Mouse (Mus musculus): ENCODE results near the gene En2. TPM values are rescaled to one million over a fixed set of nuclear protein-coding genes. Genes with fewer than 3 reads are reported as not detected.

Gene En2
- polyA plus RNA-seq, 1 experiment from 2014 or later: 2.9 TPM

- WGBS: 10% methylated on average over 3 of the region's 3 CpGs
- Histone ChIP-seq H3K9me3 (ENCODE audit: control insufficient read depth, low read length) (no peaks in the 10 kb centered on the region), H3K27me3 (ENCODE audit: control insufficient read depth, insufficient read depth, low read length) (no peaks in the 10 kb centered on the region), H3K4me2 (no peak overlapping the region; the same call in 1 of the 2 replicates), H3K9ac (ENCODE audit: low read length) (peak overlapping the region; percentile 9; the same call in 1 of the 2 replicates), H3K36me3 (ENCODE audit: control insufficient read depth, insufficient read depth, low read length) (no peaks in the 10 kb centered on the region), H3K27ac (ENCODE audit: low read depth, low read length) (peak overlapping the region; percentile 67), H3K4me1 (ENCODE audit: control insufficient read depth, insufficient read depth, low read length) (peaks cover 20% of the 10 kb centered on the region), H3K4me3 (ENCODE audit: low read depth, low read length) (no peak overlapping the region)
- DNase-seq (ENCODE audit: low spot score, missing footprints) (peak; percentile 92), ATAC-seq (ENCODE audit: low FRiP score) (peak; percentile 52)
Measured at GRCm38 (mm10) chr5:28191201-28192098, 26.0 kb downstream of the En2 start.

- Histone ChIP-seq H3K4me1 (ENCODE audit: control insufficient read depth, insufficient read depth, low read length) (peaks cover 23% of the 10 kb centered on the region), H3K4me3 (ENCODE audit: low read depth, low read length) (no peak overlapping the region), H3K9ac (ENCODE audit: low read length) (peak overlapping the region; percentile 9; the same call in 1 of the 2 replicates), H3K36me3 (ENCODE audit: control insufficient read depth, insufficient read depth, low read length) (no peaks in the 10 kb centered on the region), H3K9me3 (ENCODE audit: control insufficient read depth, low read length) (no peaks in the 10 kb centered on the region), H3K27ac (ENCODE audit: low read depth, low read length) (peak overlapping the region; percentile 67), H3K27me3 (ENCODE audit: control insufficient read depth, insufficient read depth, low read length) (no peaks in the 10 kb centered on the region), H3K4me2 (peak overlapping the region; percentile 22)
- 11% methylated on average over 4 of the region's 4 CpGs for WGBS
- no peak for DNase-seq (ENCODE audit: low spot score, missing footprints)
- peak; percentile 65 for ATAC-seq (ENCODE audit: low FRiP score)
Measured at GRCm38 (mm10) chr5:28192099-28192454, 26.6 kb downstream of the En2 start.

- H3K4me2 ChIP-seq: no peak overlapping the region
- no peaks in the 10 kb centered on the region for H3K9me3 ChIP-seq (ENCODE audit: control insufficient read depth, low read length)
- no peak overlapping the region for H3K9ac ChIP-seq (ENCODE audit: low read length)
- no peaks in the 10 kb centered on the region for H3K27me3 ChIP-seq (ENCODE audit: control insufficient read depth, insufficient read depth, low read length)
- ATAC-seq (ENCODE audit: low FRiP score): no peak
- peaks cover 26% of the 10 kb centered on the region for H3K4me1 ChIP-seq (ENCODE audit: control insufficient read depth, insufficient read depth, low read length)
- H3K36me3 ChIP-seq (ENCODE audit: control insufficient read depth, insufficient read depth, low read length): no peaks in the 10 kb centered on the region
- H3K4me3 ChIP-seq (ENCODE audit: low read depth, low read length): no peak overlapping the region
- WGBS: 56% methylated on average over 2 of the region's 2 CpGs
- no peak for DNase-seq (ENCODE audit: low spot score, missing footprints)
- no peak overlapping the region for H3K27ac ChIP-seq (ENCODE audit: low read depth, low read length)
Measured at GRCm38 (mm10) chr5:28195473-28195872, 30.0 kb downstream of the En2 start.

GRCm38 (mm10) chr5:28199089-28199873 is 33.8 kb downstream of the En2 start:
- peaks cover 2% of the 10 kb centered on the region; the same call in 1 of the 2 replicates for H3K27me3 ChIP-seq (ENCODE audit: control insufficient read depth, insufficient read depth, low read length)
- no peaks in the 10 kb centered on the region for H3K36me3 ChIP-seq (ENCODE audit: control insufficient read depth, insufficient read depth, low read length)
- ATAC-seq (ENCODE audit: low FRiP score) (no peak), DNase-seq (ENCODE audit: low spot score, missing footprints) (no peak)
- H3K27ac ChIP-seq (ENCODE audit: low read depth, low read length): no peak overlapping the region
- H3K4me2 ChIP-seq: no peak overlapping the region
- WGBS: 46% methylated on average over 7 of the region's 7 CpGs
- H3K9ac ChIP-seq (ENCODE audit: low read length): no peak overlapping the region
- H3K4me3 ChIP-seq (ENCODE audit: low read depth, low read length): no peak overlapping the region
- peaks cover 12% of the 10 kb centered on the region for H3K4me1 ChIP-seq (ENCODE audit: control insufficient read depth, insufficient read depth, low read length)
- no peaks in the 10 kb centered on the region for H3K9me3 ChIP-seq (ENCODE audit: control insufficient read depth, low read length)

GRCm38 (mm10) chr5:28203086-28203485 is 37.6 kb downstream of the En2 start:
- H3K4me2 ChIP-seq: no peak overlapping the region

GRCm38 (mm10) chr5:28204678-28205077 is 39.2 kb downstream of the En2 start:
- Histone ChIP-seq H3K36me3 (ENCODE audit: control insufficient read depth, insufficient read depth, low read length) (no peaks in the 10 kb centered on the region), H3K4me1 (ENCODE audit: control insufficient read depth, insufficient read depth, low read length) (no peaks in the 10 kb centered on the region), H3K27me3 (ENCODE audit: control insufficient read depth, insufficient read depth, low read length) (peaks cover 31% of the 10 kb centered on the region), H3K4me2 (peak overlapping the region; percentile 27; the same call in 1 of the 2 replicates), H3K27ac (ENCODE audit: low read depth, low read length) (no peak overlapping the region), H3K9me3 (ENCODE audit: control insufficient read depth, low read length) (no peaks in the 10 kb centered on the region), H3K4me3 (ENCODE audit: low read depth, low read length) (no peak overlapping the region), H3K9ac (ENCODE audit: low read length) (0 out of 2 replicates have a peak overlapping the region, but pooled peaks have one; percentile 14)
- ATAC-seq (ENCODE audit: low FRiP score) (no peak), DNase-seq (ENCODE audit: low spot score, missing footprints) (no peak)
- 88% methylated on average over 2 of the region's 2 CpGs for WGBS

More at GRCm38 (mm10) chr5:28203086-28203485, 37.6 kb downstream of the En2 start:
- Histone ChIP-seq H3K27ac (ENCODE audit: low read depth, low read length) (no peak overlapping the region), H3K4me1 (ENCODE audit: control insufficient read depth, insufficient read depth, low read length) (no peaks in the 10 kb centered on the region), H3K4me3 (ENCODE audit: low read depth, low read length) (no peak overlapping the region), H3K9ac (ENCODE audit: low read length) (no peak overlapping the region), H3K27me3 (ENCODE audit: control insufficient read depth, insufficient read depth, low read length) (peaks cover 16% of the 10 kb centered on the region), H3K9me3 (ENCODE audit: control insufficient read depth, low read length) (no peaks in the 10 kb centered on the region), H3K36me3 (ENCODE audit: control insufficient read depth, insufficient read depth, low read length) (no peaks in the 10 kb centered on the region)
- DNase-seq (ENCODE audit: low spot score, missing footprints): peak; percentile 65
- no peak for ATAC-seq (ENCODE audit: low FRiP score)
- 76% methylated on average over 6 of the region's 6 CpGs for WGBS

- no peak overlapping the region for H3K27ac ChIP-seq (ENCODE audit: low read depth, low read length)
- WGBS: 55% methylated on average over 4 of the region's 4 CpGs
- H3K4me1 ChIP-seq (ENCODE audit: control insufficient read depth, insufficient read depth, low read length): peaks cover under 1% of the 10 kb centered on the region; the same call in 1 of the 2 replicates
- peak overlapping the region; percentile 18 for H3K4me3 ChIP-seq (ENCODE audit: low read depth, low read length)
- H3K9me3 ChIP-seq (ENCODE audit: control insufficient read depth, low read length): no peaks in the 10 kb centered on the region
- no peaks in the 10 kb centered on the region for H3K36me3 ChIP-seq (ENCODE audit: control insufficient read depth, insufficient read depth, low read length)
- DNase-seq (ENCODE audit: low spot score, missing footprints): no peak
- peak overlapping the region; percentile 33; the same call in 1 of the 2 replicates for H3K9ac ChIP-seq (ENCODE audit: low read length)
- H3K4me2 ChIP-seq: peak overlapping the region; percentile 43
- H3K27me3 ChIP-seq (ENCODE audit: control insufficient read depth, insufficient read depth, low read length): peaks cover 32% of the 10 kb centered on the region
- ATAC-seq (ENCODE audit: low FRiP score): no peak
Measured at GRCm38 (mm10) chr5:28206448-28206847, 41.0 kb downstream of the En2 start.

GRCm38 (mm10) chr5:28207043-28207442 is 41.5 kb downstream of the En2 start:
- DNase-seq (ENCODE audit: low spot score, missing footprints) (peak; percentile 89), ATAC-seq (ENCODE audit: low FRiP score) (no peak)
- no peaks in the 10 kb centered on the region for H3K36me3 ChIP-seq (ENCODE audit: control insufficient read depth, insufficient read depth, low read length)
- peaks cover 6% of the 10 kb centered on the region; the same call in 1 of the 2 replicates for H3K4me1 ChIP-seq (ENCODE audit: control insufficient read depth, insufficient read depth, low read length)
- H3K27me3 ChIP-seq (ENCODE audit: control insufficient read depth, insufficient read depth, low read length): peaks cover 32% of the 10 kb centered on the region
- peak overlapping the region; percentile 63 for H3K9ac ChIP-seq (ENCODE audit: low read length)
- no peaks in the 10 kb centered on the region for H3K9me3 ChIP-seq (ENCODE audit: control insufficient read depth, low read length)
- H3K27ac ChIP-seq (ENCODE audit: low read depth, low read length): no peak overlapping the region; the same call in 1 of the 2 replicates
- H3K4me3 ChIP-seq (ENCODE audit: low read depth, low read length): peak overlapping the region; percentile 22
- 52% methylated on average over 4 of the region's 4 CpGs for WGBS
- peak overlapping the region; percentile 43 for H3K4me2 ChIP-seq
